Mouse (Mus musculus) liver, embryonic 12.5 days (tissue): ENCODE measurements at regions not wholly inside any gene's neighbourhood (a gene's known extent, or its start where the extent isn't known, plus 50 kb on each side); places are given as distances from the start of the nearest gene placed in this dataset.
"Not testable (repeated sequence)": the region's sequence is repeated elsewhere in the genome, so short reads cannot be mapped to it uniquely, and the experiment has no call there.

Source experiments
- ATAC-seq: fragments of 200-750 bp; cut with Nextera tagmentation; 2 replicates; pipeline ENCODE4 v1.8.0; 2017; ENCODE audit warnings: moderate number of reproducible peaks, mild to moderate bottlenecking, moderate library complexity
- H3K27ac ChIP-seq: fragments of 300-500 bp; sonication (generic); 2 replicates; pipeline ENCODE4 v1.5.1; 2016; ENCODE audit warnings: mild to moderate bottlenecking
- H3K27me3 ChIP-seq: fragments of 300-500 bp; sonication (generic); replicated peaks from 2 replicates; pipeline ENCODE4 v1.6.1; 2016; ENCODE audit warnings: mild to moderate bottlenecking, moderate library complexity
- H3K36me3 ChIP-seq: fragments of 300-500 bp; sonication (generic); 2 replicates; pipeline ENCODE4 v1.6.1; 2016; ENCODE audit warnings: mild to moderate bottlenecking, moderate library complexity
- H3K4me1 ChIP-seq: fragments of 300-500 bp; sonication (generic); 2 replicates; pipeline ENCODE4 v1.6.1; 2016
- H3K4me2 ChIP-seq: fragments of 300-500 bp; sonication (generic); 2 replicates; pipeline ENCODE4 v1.6.1; 2016; ENCODE audit warnings: mild to moderate bottlenecking, moderate library complexity
- H3K4me3 ChIP-seq: fragments of 300-500 bp; sonication (generic); 2 replicates; pipeline ENCODE4 v1.5.1; 2016; ENCODE audit warnings: mild to moderate bottlenecking, moderate library complexity
- H3K9ac ChIP-seq: fragments of 300-500 bp; sonication (generic); 2 replicates; pipeline ENCODE4 v1.6.1; 2016; ENCODE audit warnings: mild to moderate bottlenecking, moderate library complexity
- H3K9me3 ChIP-seq: fragments of 300-500 bp; sonication (generic); replicated peaks from 2 replicates; pipeline ENCODE4 v1.6.1; 2016; ENCODE audit warnings: mild to moderate bottlenecking, moderate library complexity
- WGBS: fragments of 180-500 bp; shearing (Covaris S2); methylation state at CpG from one replicate; pipeline ENCODE4 v1.1.7; 2016; ENCODE audit not compliant: insufficient replicate concordance; 5-methylcytosine and 5-hydroxymethylcytosine counted together

GRCm38 (mm10) chr4:147231381-147231780 lies 74.1 kb upstream of the Zfp988 start:
- H3K27me3 ChIP-seq, result not testable (repeated sequence)

GRCm38 (mm10) chr4:147231787-147232186 lies 73.7 kb upstream of the Zfp988 start:
- not testable (repeated sequence) for H3K4me3 ChIP-seq, H3K27me3 ChIP-seq, H3K27ac ChIP-seq, H3K4me2 ChIP-seq, H3K36me3 ChIP-seq, H3K9ac ChIP-seq, H3K4me1 ChIP-seq, ATAC-seq
- peaks cover 32% of the 10 kb centered on the region for H3K9me3 ChIP-seq
- WGBS, result 71% methylated on average over 3 of the region's 3 CpGs

More at GRCm38 (mm10) chr4:147231381-147231780, 74.1 kb upstream of the Zfp988 start:
- H3K9me3 ChIP-seq, result peaks cover 32% of the 10 kb centered on the region
- not testable (repeated sequence) for H3K4me1 ChIP-seq, H3K4me2 ChIP-seq, ATAC-seq, H3K9ac ChIP-seq, H3K27ac ChIP-seq, H3K4me3 ChIP-seq, H3K36me3 ChIP-seq
- 66% methylated on average over 2 of the region's 2 CpGs for WGBS

- not testable (repeated sequence) for H3K4me2 ChIP-seq, H3K27ac ChIP-seq, H3K4me3 ChIP-seq, H3K4me1 ChIP-seq, H3K9ac ChIP-seq, H3K36me3 ChIP-seq, H3K27me3 ChIP-seq, ATAC-seq
- peaks cover 32% of the 10 kb centered on the region for H3K9me3 ChIP-seq
- 76% methylated on average over 1 of the region's 1 CpGs for WGBS
Measured at GRCm38 (mm10) chr4:147232279-147232678, 73.2 kb upstream of the Zfp988 start.

GRCm38 (mm10) chr4:147234227-147234626 lies 71.2 kb upstream of the Zfp988 start:
- H3K36me3 ChIP-seq, H3K27me3 ChIP-seq, H3K4me3 ChIP-seq, H3K4me2 ChIP-seq, H3K4me1 ChIP-seq, H3K27ac ChIP-seq, ATAC-seq, H3K9ac ChIP-seq: not testable (repeated sequence)
- H3K9me3 ChIP-seq, result peaks cover 32% of the 10 kb centered on the region
- 31% methylated on average over 2 of the region's 2 CpGs for WGBS

GRCm38 (mm10) chr4:147235441-147235840 lies 70.0 kb upstream of the Zfp988 start:
- H3K4me2 ChIP-seq, H3K36me3 ChIP-seq, H3K27me3 ChIP-seq, H3K4me1 ChIP-seq, H3K4me3 ChIP-seq, H3K9ac ChIP-seq, ATAC-seq, H3K27ac ChIP-seq: not testable (repeated sequence)
- H3K9me3 ChIP-seq, result peaks cover 34% of the 10 kb centered on the region
- 39% methylated on average over 2 of the region's 2 CpGs for WGBS

- H3K27ac ChIP-seq, H3K36me3 ChIP-seq, H3K4me2 ChIP-seq, H3K4me1 ChIP-seq, H3K27me3 ChIP-seq, H3K9ac ChIP-seq, H3K4me3 ChIP-seq: not testable (repeated sequence)
- ATAC-seq, result peak; percentile 32; the same call in 1 of the 2 replicates
- 52% methylated on average over 4 of the region's 4 CpGs for WGBS
- peaks cover 24% of the 10 kb centered on the region for H3K9me3 ChIP-seq
Measured at GRCm38 (mm10) chr4:147241315-147242182, 63.9 kb upstream of the Zfp988 start.

GRCm38 (mm10) chr4:147242183-147242477 lies 63.3 kb upstream of the Zfp988 start:
- Histone ChIP-seq H3K36me3 (no peaks in the 10 kb centered on the region), H3K9ac (no peak overlapping the region), H3K4me3 (no peak overlapping the region), H3K27me3 (no peaks in the 10 kb centered on the region), H3K27ac (no peak overlapping the region), H3K4me2 (no peak overlapping the region), H3K4me1 (no peaks in the 10 kb centered on the region), H3K9me3 (peaks cover 24% of the 10 kb centered on the region)
- WGBS, result 63% methylated on average over 2 of the region's 2 CpGs
- ATAC-seq, result peak; percentile 27; the same call in 1 of the 2 replicates

GRCm38 (mm10) chr4:147248541-147248940 lies 56.9 kb upstream of the Zfp988 start:
- not testable (repeated sequence) for ATAC-seq, H3K36me3 ChIP-seq, H3K4me2 ChIP-seq, H3K9ac ChIP-seq, H3K4me1 ChIP-seq, H3K27me3 ChIP-seq, H3K27ac ChIP-seq, H3K4me3 ChIP-seq
- peaks cover 19% of the 10 kb centered on the region for H3K9me3 ChIP-seq
- WGBS, result 75% methylated on average over 1 of the region's 1 CpGs
